Mouse (Mus musculus): ENCODE measurements around the gene Tex11. TPM values are rescaled to one million over a fixed set of nuclear protein-coding genes. Genes with fewer than 3 reads are reported as not detected.
A peak's percentile ranks its signal among the peaks of the same experiment; 100 is the strongest.
"Not testable (repeated sequence)": the region's sequence is repeated elsewhere in the genome, so short reads cannot be mapped to it uniquely, and the experiment has no call there.

Tex11 gene
- 0.22 TPM in 1 of 2 replicates, not detected in the other for polyA plus RNA-seq (2014; fragmentation: Nextera tagmentation; extraction: Ambion mirVana)

DNA sequence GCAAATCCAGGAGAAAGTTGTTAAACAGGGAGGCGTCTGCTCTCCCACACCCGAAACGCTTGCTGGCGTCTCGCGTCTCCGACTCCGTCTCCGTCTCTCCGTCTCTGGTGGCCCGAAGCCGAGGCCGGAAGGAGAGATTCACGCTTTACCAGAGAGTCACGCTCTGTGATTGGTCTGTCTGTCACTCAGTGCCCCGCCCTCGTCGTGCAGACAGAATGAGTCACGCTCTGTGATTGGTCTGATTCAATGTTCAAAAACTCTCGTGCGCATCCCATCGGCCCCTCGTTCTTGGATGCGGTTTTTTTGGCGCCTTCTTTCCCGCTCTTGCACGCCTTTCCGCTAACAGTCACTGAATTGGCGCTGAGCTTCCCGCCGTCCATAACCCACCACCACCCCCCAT lies at the start of gene Tex11:
Tex11 (minus strand) TSS at position 127 of the 400 bp plus-strand sequence.
- no peak within 1 kb of the TSS for H3K4me2 ChIP-seq (replicated peaks; ENCODE audit: low read depth, low read length)
- no peak within 1 kb of the TSS for H3K4me3 ChIP-seq (ENCODE audit: low read depth, low read length)
- H3K27ac ChIP-seq (ENCODE audit: low read length): no peak within 1 kb of the TSS
- H3K9ac ChIP-seq (replicated peaks; ENCODE audit: low read depth, low read length): no peak within 1 kb of the TSS
- no peaks in the 10 kb centered on the region for H3K4me1 ChIP-seq (ENCODE audit: control insufficient read depth, insufficient read depth, low read length)
- H3K9me3 ChIP-seq (ENCODE audit: control insufficient read depth, low read depth, low read length): no peaks in the 10 kb centered on the region
- no peaks in the 10 kb centered on the region for H3K27me3 ChIP-seq (ENCODE audit: control insufficient read depth, insufficient read depth, low read length)
- H3K36me3 ChIP-seq (ENCODE audit: control insufficient read depth, insufficient read depth, low read length): no peaks in the 10 kb centered on the region
- ATAC-seq (ENCODE audit: insufficient number of reproducible peaks, insufficient read depth, low FRiP score, low read depth): no peak
- WGBS: 87% methylated on average over 31 of the region's 31 CpGs

DNA sequence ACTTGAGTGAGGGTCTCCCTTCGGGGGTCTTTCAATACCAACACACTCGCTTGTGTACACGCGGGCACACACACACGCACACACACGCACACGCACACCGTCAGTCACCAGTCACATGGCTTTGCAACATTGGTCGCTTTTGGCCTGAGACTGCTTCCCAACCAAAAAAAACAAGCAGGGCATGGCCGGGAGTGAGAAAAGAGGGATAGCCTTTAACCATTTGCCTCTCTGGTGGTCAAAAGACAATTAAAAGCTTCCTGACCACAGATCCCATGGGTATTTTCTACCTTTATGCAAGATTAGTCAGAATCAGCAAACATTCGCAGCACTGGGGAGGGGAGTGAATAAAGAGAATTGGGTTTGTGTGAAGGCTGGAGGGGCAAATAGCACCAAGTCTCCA lies 26.5 kb upstream of the Tex11 start, which contains the start of gene Slc7a3:
Slc7a3 (minus strand) TSS at position 101 of the 400 bp plus-strand sequence.
- Histone ChIP-seq H3K9me3 (ENCODE audit: control insufficient read depth, low read depth, low read length) (no peaks in the 10 kb centered on the region), H3K27ac (ENCODE audit: low read length) (no peak within 1 kb of the TSS), H3K4me2 (replicated peaks; ENCODE audit: low read depth, low read length) (peak within 1 kb of the TSS; percentile 43), H3K4me3 (ENCODE audit: low read depth, low read length) (peak within 1 kb of the TSS; percentile 24; the same call in 1 of the 2 replicates), H3K27me3 (ENCODE audit: control insufficient read depth, insufficient read depth, low read length) (no peaks in the 10 kb centered on the region), H3K36me3 (ENCODE audit: control insufficient read depth, insufficient read depth, low read length) (no peaks in the 10 kb centered on the region), H3K9ac (replicated peaks; ENCODE audit: low read depth, low read length) (no peak within 1 kb of the TSS), H3K4me1 (ENCODE audit: control insufficient read depth, insufficient read depth, low read length) (no peaks in the 10 kb centered on the region)
- no peak for ATAC-seq (ENCODE audit: insufficient number of reproducible peaks, insufficient read depth, low FRiP score, low read depth)
- 37% methylated on average over 11 of the region's 11 CpGs for WGBS

DNA sequence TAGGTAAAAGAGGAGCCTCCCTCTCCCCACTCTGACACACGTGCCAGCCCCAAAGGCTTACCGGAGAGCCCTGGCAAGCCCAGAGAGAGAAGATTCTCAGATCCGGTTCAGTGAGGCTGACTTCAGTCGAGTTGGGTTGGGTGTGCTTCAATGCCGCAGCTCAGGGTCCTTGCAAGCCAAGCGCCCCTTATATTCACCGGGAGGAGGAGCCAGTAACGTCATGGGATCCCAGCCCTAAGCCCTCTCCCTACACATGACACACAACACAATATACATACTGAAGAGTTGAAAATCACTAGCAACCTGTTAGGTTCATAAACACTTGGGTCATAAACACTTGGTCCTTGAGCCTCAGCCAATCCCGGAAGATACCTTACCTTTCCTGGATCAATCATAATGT lies 25.7 kb upstream of the Tex11 start:
- ATAC-seq (ENCODE audit: insufficient number of reproducible peaks, insufficient read depth, low FRiP score, low read depth); H3K4me1 ChIP-seq (ENCODE audit: control insufficient read depth, insufficient read depth, low read length); H3K9ac ChIP-seq (replicated peaks; ENCODE audit: low read depth, low read length); H3K36me3 ChIP-seq (ENCODE audit: control insufficient read depth, insufficient read depth, low read length); H3K9me3 ChIP-seq (ENCODE audit: control insufficient read depth, low read depth, low read length); H3K27ac ChIP-seq (ENCODE audit: low read length); H3K27me3 ChIP-seq (ENCODE audit: control insufficient read depth, insufficient read depth, low read length): not testable (repeated sequence)
- peak overlapping the region; percentile 24; the same call in 1 of the 2 replicates for H3K4me3 ChIP-seq (ENCODE audit: low read depth, low read length)
- 12% methylated on average over 6 of the region's 9 CpGs for WGBS
- peak overlapping the region; percentile 43 for H3K4me2 ChIP-seq (replicated peaks; ENCODE audit: low read depth, low read length)

DNA sequence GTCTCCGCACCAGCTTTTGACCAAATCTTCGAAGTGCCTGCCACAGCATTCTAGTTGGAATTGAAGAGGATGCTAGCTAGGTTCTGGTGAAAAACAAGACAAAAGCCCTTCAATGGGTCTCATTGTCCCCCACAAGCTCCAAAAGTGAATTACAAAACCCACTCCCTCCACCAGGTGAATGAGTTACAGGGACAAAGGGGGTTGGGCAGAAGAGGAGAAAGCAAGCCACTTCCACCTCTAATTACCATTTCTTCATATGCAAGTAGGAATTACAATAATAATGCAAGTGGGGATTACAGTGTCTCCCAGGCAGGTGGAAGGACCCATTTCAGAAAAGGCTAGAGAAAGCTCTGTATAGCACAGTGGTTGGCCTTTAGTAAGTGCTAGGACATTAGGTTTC lies 24.7 kb upstream of the Tex11 start:
- H3K9me3 ChIP-seq (ENCODE audit: control insufficient read depth, low read depth, low read length): no peaks in the 10 kb centered on the region
- 69% methylated on average over 2 of the region's 2 CpGs for WGBS
- H3K9ac ChIP-seq (replicated peaks; ENCODE audit: low read depth, low read length): no peak overlapping the region
- no peak overlapping the region for H3K4me3 ChIP-seq (ENCODE audit: low read depth, low read length)
- H3K36me3 ChIP-seq (ENCODE audit: control insufficient read depth, insufficient read depth, low read length): no peaks in the 10 kb centered on the region
- no peaks in the 10 kb centered on the region for H3K4me1 ChIP-seq (ENCODE audit: control insufficient read depth, insufficient read depth, low read length)
- no peaks in the 10 kb centered on the region for H3K27me3 ChIP-seq (ENCODE audit: control insufficient read depth, insufficient read depth, low read length)
- H3K27ac ChIP-seq (ENCODE audit: low read length): no peak overlapping the region
- ATAC-seq (ENCODE audit: insufficient number of reproducible peaks, insufficient read depth, low FRiP score, low read depth): no peak
- no peak overlapping the region; the same call in 1 of the 2 replicates for H3K4me2 ChIP-seq (replicated peaks; ENCODE audit: low read depth, low read length)

DNA sequence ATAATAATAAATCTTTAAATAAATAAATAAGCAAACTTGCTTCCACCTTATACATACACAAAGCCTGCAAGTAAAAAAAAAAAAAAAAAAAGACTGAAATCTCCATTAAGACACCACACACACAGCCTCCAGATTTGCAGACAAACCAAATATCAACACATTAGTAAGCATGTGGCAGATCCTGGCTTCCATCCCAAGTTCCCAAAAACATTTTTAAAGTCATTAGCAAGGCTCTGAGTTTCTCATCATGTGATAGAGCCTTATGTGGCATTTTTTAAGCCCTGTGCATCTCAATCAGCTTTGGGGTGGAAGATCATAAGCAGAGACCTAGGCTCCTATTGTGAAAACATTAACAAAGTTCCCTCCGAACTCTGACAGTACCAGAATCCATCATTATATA lies 5.8 kb upstream of the Tex11 start:
- no peak overlapping the region for H3K27ac ChIP-seq (ENCODE audit: low read length)
- H3K9me3 ChIP-seq (ENCODE audit: control insufficient read depth, low read depth, low read length): no peaks in the 10 kb centered on the region
- ATAC-seq (ENCODE audit: insufficient number of reproducible peaks, insufficient read depth, low FRiP score, low read depth): no peak
- H3K27me3 ChIP-seq (ENCODE audit: control insufficient read depth, insufficient read depth, low read length): no peaks in the 10 kb centered on the region
- H3K4me3 ChIP-seq (ENCODE audit: low read depth, low read length): no peak overlapping the region
- 60% methylated on average over 1 of the region's 1 CpGs for WGBS
- H3K9ac ChIP-seq (replicated peaks; ENCODE audit: low read depth, low read length): no peak overlapping the region
- no peaks in the 10 kb centered on the region for H3K4me1 ChIP-seq (ENCODE audit: control insufficient read depth, insufficient read depth, low read length)
- H3K4me2 ChIP-seq (replicated peaks; ENCODE audit: low read depth, low read length): no peak overlapping the region
- H3K36me3 ChIP-seq (ENCODE audit: control insufficient read depth, insufficient read depth, low read length): no peaks in the 10 kb centered on the region

DNA sequence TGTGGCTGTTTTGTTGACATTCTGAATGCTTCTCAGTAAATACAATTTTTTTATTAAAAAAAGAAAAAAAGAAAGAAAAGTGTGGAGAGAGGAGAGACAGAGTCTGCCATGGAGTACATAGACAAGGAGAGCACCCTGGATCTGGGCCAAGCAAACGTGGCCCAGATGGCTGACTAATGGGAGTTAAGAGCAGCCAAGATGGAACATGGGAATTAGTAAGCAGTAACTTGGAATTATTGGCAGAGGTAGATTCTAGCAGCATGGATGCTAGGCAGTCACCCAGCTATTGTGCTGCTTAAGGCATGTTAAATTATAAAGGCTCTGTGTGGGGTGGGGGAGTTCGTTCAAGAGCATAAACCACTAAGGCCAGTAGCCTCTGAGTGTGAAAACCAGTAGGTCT lies 4.0 kb upstream of the Tex11 start:
- H3K36me3 ChIP-seq (ENCODE audit: control insufficient read depth, insufficient read depth, low read length): no peaks in the 10 kb centered on the region
- no peaks in the 10 kb centered on the region for H3K9me3 ChIP-seq (ENCODE audit: control insufficient read depth, low read depth, low read length)
- H3K4me1 ChIP-seq (ENCODE audit: control insufficient read depth, insufficient read depth, low read length): no peaks in the 10 kb centered on the region
- no peak overlapping the region for H3K4me2 ChIP-seq (replicated peaks; ENCODE audit: low read depth, low read length)
- H3K27ac ChIP-seq (ENCODE audit: low read length): no peak overlapping the region
- no peak overlapping the region for H3K4me3 ChIP-seq (ENCODE audit: low read depth, low read length)
- no peak overlapping the region for H3K9ac ChIP-seq (replicated peaks; ENCODE audit: low read depth, low read length)
- WGBS: 59% methylated on average over 2 of the region's 2 CpGs
- no peak for ATAC-seq (ENCODE audit: insufficient number of reproducible peaks, insufficient read depth, low FRiP score, low read depth)
- H3K27me3 ChIP-seq (ENCODE audit: control insufficient read depth, insufficient read depth, low read length): no peaks in the 10 kb centered on the region

DNA sequence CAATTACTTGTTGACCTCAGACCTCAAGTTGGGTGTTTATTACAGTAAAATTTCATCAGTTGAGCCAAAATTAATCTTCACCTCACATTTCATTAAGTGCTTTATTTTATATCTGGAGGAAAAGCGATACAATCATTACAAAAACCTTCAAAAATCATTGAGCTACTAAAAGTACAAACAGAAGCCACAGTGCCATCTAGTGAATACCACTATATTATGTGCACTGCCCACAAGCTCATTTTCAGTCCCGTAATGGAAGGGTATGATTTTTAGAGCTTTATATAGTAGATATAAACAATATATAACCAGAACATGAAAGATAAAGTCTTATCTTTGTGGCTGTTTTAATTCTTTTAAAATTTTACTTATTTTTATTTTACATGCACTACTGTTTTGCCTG lies 115.8 kb downstream of the Tex11 start:
- no peaks in the 10 kb centered on the region for H3K9me3 ChIP-seq (ENCODE audit: control insufficient read depth, low read depth, low read length)
- no peak overlapping the region for H3K4me2 ChIP-seq (replicated peaks; ENCODE audit: low read depth, low read length)
- H3K36me3 ChIP-seq (ENCODE audit: control insufficient read depth, insufficient read depth, low read length): no peaks in the 10 kb centered on the region
- no peak for ATAC-seq (ENCODE audit: insufficient number of reproducible peaks, insufficient read depth, low FRiP score, low read depth)
- no peak overlapping the region for H3K4me3 ChIP-seq (ENCODE audit: low read depth, low read length)
- H3K9ac ChIP-seq (replicated peaks; ENCODE audit: low read depth, low read length): no peak overlapping the region
- no peaks in the 10 kb centered on the region for H3K4me1 ChIP-seq (ENCODE audit: control insufficient read depth, insufficient read depth, low read length)
- no peak overlapping the region for H3K27ac ChIP-seq (ENCODE audit: low read length)
- 40% methylated on average over 2 of the region's 2 CpGs for WGBS
- no peaks in the 10 kb centered on the region for H3K27me3 ChIP-seq (ENCODE audit: control insufficient read depth, insufficient read depth, low read length)

DNA sequence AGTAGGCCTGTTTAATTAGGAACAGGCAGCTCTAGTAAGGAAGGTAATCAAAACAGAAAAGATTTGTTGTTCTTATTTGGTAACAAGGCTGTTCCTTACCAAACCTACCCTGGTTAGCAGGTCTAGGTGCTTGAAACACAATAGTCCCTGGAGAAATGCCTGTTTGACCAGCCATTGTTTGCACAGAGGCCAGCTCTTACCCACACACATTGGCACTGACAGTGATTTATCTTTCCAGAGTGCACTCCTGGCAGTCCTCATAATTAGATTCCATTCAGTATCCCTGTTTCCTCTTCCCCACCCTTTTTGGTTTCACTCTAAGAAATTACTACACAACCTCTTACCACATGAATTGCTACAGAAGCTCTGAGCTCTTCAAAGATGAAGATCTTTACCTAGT lies 220.3 kb downstream of the Tex11 start:
- H3K4me1 ChIP-seq (ENCODE audit: control insufficient read depth, insufficient read depth, low read length): no peaks in the 10 kb centered on the region

DNA sequence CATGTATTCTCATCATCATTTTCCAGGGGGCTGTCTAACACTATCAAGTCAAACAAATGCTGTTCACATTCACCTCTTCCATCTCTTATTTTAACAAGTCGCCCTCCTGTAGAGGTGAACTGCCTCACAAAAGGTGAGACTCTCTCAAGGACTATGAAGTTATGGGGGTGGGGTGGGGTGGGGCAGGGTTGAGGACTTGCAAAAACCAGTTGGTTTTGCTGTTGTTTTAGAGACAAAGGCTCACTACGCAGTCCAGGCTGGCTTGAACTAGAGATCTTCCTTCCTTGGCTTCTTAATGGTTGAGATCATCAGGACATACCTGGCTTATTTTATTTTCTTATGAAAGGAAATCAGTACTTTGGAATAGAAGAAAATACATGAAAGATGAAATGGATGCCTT lies 226.7 kb downstream of the Tex11 start:
- H3K27ac ChIP-seq (ENCODE audit: low read length): no peak overlapping the region
- H3K27me3 ChIP-seq (ENCODE audit: control insufficient read depth, insufficient read depth, low read length): no peaks in the 10 kb centered on the region
- WGBS: 86% methylated on average over 2 of the region's 2 CpGs
- no peak overlapping the region for H3K9ac ChIP-seq (replicated peaks; ENCODE audit: low read depth, low read length)
- H3K4me3 ChIP-seq (ENCODE audit: low read depth, low read length): no peak overlapping the region
- H3K4me2 ChIP-seq (replicated peaks; ENCODE audit: low read depth, low read length): no peak overlapping the region
- no peaks in the 10 kb centered on the region for H3K36me3 ChIP-seq (ENCODE audit: control insufficient read depth, insufficient read depth, low read length)
- H3K4me1 ChIP-seq (ENCODE audit: control insufficient read depth, insufficient read depth, low read length): no peaks in the 10 kb centered on the region
- no peaks in the 10 kb centered on the region for H3K9me3 ChIP-seq (ENCODE audit: control insufficient read depth, low read depth, low read length)
- ATAC-seq (ENCODE audit: insufficient number of reproducible peaks, insufficient read depth, low FRiP score, low read depth): no peak

More for the DNA sequence above, 220.3 kb downstream of the Tex11 start:
- Histone ChIP-seq H3K36me3 (ENCODE audit: control insufficient read depth, insufficient read depth, low read length) (no peaks in the 10 kb centered on the region), H3K4me2 (replicated peaks; ENCODE audit: low read depth, low read length) (no peak overlapping the region), H3K9ac (replicated peaks; ENCODE audit: low read depth, low read length) (no peak overlapping the region), H3K4me3 (ENCODE audit: low read depth, low read length) (no peak overlapping the region), H3K27ac (ENCODE audit: low read length) (no peak overlapping the region), H3K27me3 (ENCODE audit: control insufficient read depth, insufficient read depth, low read length) (no peaks in the 10 kb centered on the region), H3K9me3 (ENCODE audit: control insufficient read depth, low read depth, low read length) (no peaks in the 10 kb centered on the region)
- ATAC-seq (ENCODE audit: insufficient number of reproducible peaks, insufficient read depth, low FRiP score, low read depth): no peak
